Mouse (Mus musculus): ENCODE results near the gene Myo1a. TPM values are rescaled to one million over a fixed set of nuclear protein-coding genes. Genes with fewer than 3 reads are reported as not detected.

Myo1a gene
- polyA plus RNA-seq, 1 experiment: 0.11 TPM

- WGBS: 33% methylated on average over 20 of the region's 20 CpGs
- no peaks in the 10 kb centered on the region for H3K4me1 ChIP-seq (ENCODE audit: control insufficient read depth, insufficient read depth, low read length)
- H3K4me3 ChIP-seq (replicated peaks; ENCODE audit: extremely low read depth, low read depth, low read length): no peak overlapping the region
- DNase-seq: no peak
- no peak for TF ChIP-seq POLR2A (IDR thresholded peaks at IDR 0.05; ENCODE audit: borderline replicate concordance, extremely low read depth, low read depth, low read length)
- TF ChIP-seq CTCF (IDR thresholded peaks at IDR 0.05; ENCODE audit: insufficient read depth, low read length): no peak
Measured at GRCm38 (mm10) chr10:127721671-127722418, 16.9 kb downstream of the Myo1a start.

- no peak for DNase-seq
- 78% methylated on average over 3 of the region's 3 CpGs for WGBS
- no peak for TF ChIP-seq CTCF (IDR thresholded peaks at IDR 0.05; ENCODE audit: insufficient read depth, low read length)
- no peak for TF ChIP-seq POLR2A (IDR thresholded peaks at IDR 0.05; ENCODE audit: borderline replicate concordance, extremely low read depth, low read depth, low read length)
- Histone ChIP-seq H3K4me3 (replicated peaks; ENCODE audit: extremely low read depth, low read depth, low read length) (no peak within 1 kb of the TSS), H3K4me1 (ENCODE audit: control insufficient read depth, insufficient read depth, low read length) (no peaks in the 10 kb centered on the region)
Measured at GRCm38 (mm10) chr10:127724178-127724577, 19.2 kb downstream of the Myo1a start, which contains the start of gene Tac2. Tac2 (plus strand) TSS chr10:127724478.

GRCm38 (mm10) chr10:127725136-127725535 is 20.2 kb downstream of the Myo1a start:
- TF ChIP-seq CTCF (IDR thresholded peaks at IDR 0.05; ENCODE audit: insufficient read depth, low read length): no peak
- Histone ChIP-seq H3K4me1 (ENCODE audit: control insufficient read depth, insufficient read depth, low read length) (no peaks in the 10 kb centered on the region), H3K4me3 (replicated peaks; ENCODE audit: extremely low read depth, low read depth, low read length) (no peak overlapping the region)
- no peak for DNase-seq
- WGBS: 73% methylated on average over 4 of the region's 4 CpGs

GRCm38 (mm10) chr10:127728437-127728836 is 23.5 kb downstream of the Myo1a start:
- no peak for TF ChIP-seq CTCF (IDR thresholded peaks at IDR 0.05; ENCODE audit: insufficient read depth, low read length)
- TF ChIP-seq POLR2A (IDR thresholded peaks at IDR 0.05; ENCODE audit: borderline replicate concordance, extremely low read depth, low read depth, low read length): no peak
- no peak for DNase-seq
- Histone ChIP-seq H3K4me3 (replicated peaks; ENCODE audit: extremely low read depth, low read depth, low read length) (no peak overlapping the region), H3K4me1 (ENCODE audit: control insufficient read depth, insufficient read depth, low read length) (no peaks in the 10 kb centered on the region)
- 73% methylated on average over 8 of the region's 8 CpGs for WGBS

- no peaks in the 10 kb centered on the region for H3K4me1 ChIP-seq (ENCODE audit: control insufficient read depth, insufficient read depth, low read length)
- H3K4me3 ChIP-seq (replicated peaks; ENCODE audit: extremely low read depth, low read depth, low read length): no peak overlapping the region
- TF ChIP-seq CTCF (IDR thresholded peaks at IDR 0.05; ENCODE audit: insufficient read depth, low read length) (no peak), POLR2A (IDR thresholded peaks at IDR 0.05; ENCODE audit: borderline replicate concordance, extremely low read depth, low read depth, low read length) (no peak)
- WGBS: 63% methylated on average over 11 of the region's 11 CpGs
- no peak for DNase-seq
Measured at GRCm38 (mm10) chr10:127730285-127730932, 25.4 kb downstream of the Myo1a start.

- Histone ChIP-seq H3K4me1 (ENCODE audit: control insufficient read depth, insufficient read depth, low read length) (no peaks in the 10 kb centered on the region), H3K4me3 (replicated peaks; ENCODE audit: extremely low read depth, low read depth, low read length) (no peak overlapping the region)
- TF ChIP-seq CTCF (IDR thresholded peaks at IDR 0.05; ENCODE audit: insufficient read depth, low read length) (no peak), POLR2A (IDR thresholded peaks at IDR 0.05; ENCODE audit: borderline replicate concordance, extremely low read depth, low read depth, low read length) (no peak)
- no peak for DNase-seq
- 56% methylated on average over 9 of the region's 9 CpGs for WGBS
Measured at GRCm38 (mm10) chr10:127730933-127731310, 26.0 kb downstream of the Myo1a start.

- WGBS: 24% methylated on average over 5 of the region's 5 CpGs
- TF ChIP-seq POLR2A (IDR thresholded peaks at IDR 0.05; ENCODE audit: borderline replicate concordance, extremely low read depth, low read depth, low read length): no peak
- TF ChIP-seq CTCF (IDR thresholded peaks at IDR 0.05; ENCODE audit: insufficient read depth, low read length): no peak
- Histone ChIP-seq H3K4me3 (replicated peaks; ENCODE audit: extremely low read depth, low read depth, low read length) (no peak overlapping the region), H3K4me1 (ENCODE audit: control insufficient read depth, insufficient read depth, low read length) (peaks cover under 1% of the 10 kb centered on the region; the same call in 1 of the 2 replicates)
- no peak for DNase-seq
Measured at GRCm38 (mm10) chr10:127731397-127731796, 26.4 kb downstream of the Myo1a start.

- no peak for TF ChIP-seq POLR2A (IDR thresholded peaks at IDR 0.05; ENCODE audit: borderline replicate concordance, extremely low read depth, low read depth, low read length)
- peak; percentile 51; the same call in 1 of the 2 replicates for TF ChIP-seq CTCF (IDR thresholded peaks at IDR 0.05; ENCODE audit: insufficient read depth, low read length)
- no peak overlapping the region for H3K4me3 ChIP-seq (replicated peaks; ENCODE audit: extremely low read depth, low read depth, low read length)
- H3K4me1 ChIP-seq (ENCODE audit: control insufficient read depth, insufficient read depth, low read length): peaks cover 19% of the 10 kb centered on the region
- 34% methylated on average over 5 of the region's 5 CpGs for WGBS
- no peak for DNase-seq
Measured at GRCm38 (mm10) chr10:127734434-127734833, 29.5 kb downstream of the Myo1a start.

GRCm38 (mm10) chr10:127736266-127736665 is 31.3 kb downstream of the Myo1a start:
- no peak for DNase-seq
- H3K4me1 ChIP-seq (ENCODE audit: control insufficient read depth, insufficient read depth, low read length): peaks cover 21% of the 10 kb centered on the region
- H3K4me3 ChIP-seq (replicated peaks; ENCODE audit: extremely low read depth, low read depth, low read length): no peak overlapping the region
- WGBS: 65% methylated on average over 2 of the region's 2 CpGs
- TF ChIP-seq POLR2A (IDR thresholded peaks at IDR 0.05; ENCODE audit: borderline replicate concordance, extremely low read depth, low read depth, low read length) (no peak), CTCF (IDR thresholded peaks at IDR 0.05; ENCODE audit: insufficient read depth, low read length) (no peak)

GRCm38 (mm10) chr10:127736916-127737315 is 31.9 kb downstream of the Myo1a start:
- WGBS: 30% methylated on average over 4 of the region's 4 CpGs
- H3K4me3 ChIP-seq (replicated peaks; ENCODE audit: extremely low read depth, low read depth, low read length): no peak overlapping the region
- no peak for TF ChIP-seq POLR2A (IDR thresholded peaks at IDR 0.05; ENCODE audit: borderline replicate concordance, extremely low read depth, low read depth, low read length)
- TF ChIP-seq CTCF (IDR thresholded peaks at IDR 0.05; ENCODE audit: insufficient read depth, low read length): no peak
- DNase-seq: no peak
- peaks cover 21% of the 10 kb centered on the region for H3K4me1 ChIP-seq (ENCODE audit: control insufficient read depth, insufficient read depth, low read length)

All from lung, adult 2 months (tissue).